Mouse (Mus musculus) limb, embryonic 10.5 days (tissue): ENCODE results near the gene Scyl2. TPM values are rescaled to one million over a fixed set of nuclear protein-coding genes. Genes with fewer than 3 reads are reported as not detected.

Experiments used
- DNase-seq: peaks from one replicate; pipeline ENCODE4 v3.0.0-alpha.2; 2017; ENCODE audit warnings: low spot score
- H3K27ac ChIP-seq: fragments of 300-500 bp; sonication (generic); 2 replicates; pipeline ENCODE4 v1.5.1; 2016; ENCODE audit warnings: mild to moderate bottlenecking
- H3K27me3 ChIP-seq: fragments of 300-500 bp; sonication (generic); 2 replicates; pipeline ENCODE4 v1.6.1; 2016; ENCODE audit warnings: low read depth, mild to moderate bottlenecking; ENCODE audit not compliant: poor library complexity, severe bottlenecking
- H3K36me3 ChIP-seq: fragments of 300-500 bp; sonication (generic); 2 replicates; pipeline ENCODE4 v1.6.1; 2016; ENCODE audit warnings: mild to moderate bottlenecking, moderate library complexity
- H3K4me1 ChIP-seq: fragments of 300-500 bp; sonication (generic); 2 replicates; pipeline ENCODE4 v1.6.1; 2016
- H3K4me3 ChIP-seq: fragments of 300-500 bp; sonication (generic); 2 replicates; pipeline ENCODE4 v1.5.1; 2016; ENCODE audit warnings: mild to moderate bottlenecking, moderate library complexity
- H3K9me3 ChIP-seq: fragments of 300-500 bp; sonication (generic); replicated peaks from 2 replicates; pipeline ENCODE4 v1.6.1; 2016; ENCODE audit warnings: mild to moderate bottlenecking
- WGBS: fragments of 180-500 bp; shearing (Covaris S2); methylation state at CpG from one replicate; pipeline ENCODE4 v1.1.7; 2016; 5-methylcytosine and 5-hydroxymethylcytosine counted together
- polyA plus RNA-seq: library from polyadenylated mRNA; unstranded; fragments of >200 nt; fragmentation: Nextera tagmentation; extraction: Ambion mirVana; gene quantifications from 2 replicates; pipeline ENCODE4 v1.2.1, GENCODE M21; 2016

Gene Scyl2
- polyA plus RNA-seq: 6.6 and 9.0 TPM in 2 replicates

- peaks cover 7% of the 10 kb centered on the region for H3K36me3 ChIP-seq
- no peaks in the 10 kb centered on the region for H3K9me3 ChIP-seq
- peak within 1 kb of the TSS; percentile 93 for H3K27ac ChIP-seq
- H3K4me3 ChIP-seq: peak within 1 kb of the TSS; percentile 100
- peaks cover 15% of the 10 kb centered on the region for H3K4me1 ChIP-seq
- 5% methylated on average over 31 of the region's 31 CpGs for WGBS
- no peaks in the 10 kb centered on the region for H3K27me3 ChIP-seq
- peak; percentile 95 for DNase-seq
These were observed at the start of gene Scyl2 for GRCm38 (mm10) chr10:89686139-89686808. TSS of gene Scyl2 (minus strand) at chr10:89686285.

GRCm38 (mm10) chr10:89732001-89732794 lies 46.1 kb upstream of the Scyl2 start, which contains the start of gene Actr6:
TSS of gene Actr6 (minus strand) at chr10:89732295.
- Histone ChIP-seq H3K4me1 (peaks cover 13% of the 10 kb centered on the region), H3K36me3 (peaks cover 8% of the 10 kb centered on the region), H3K27me3 (no peaks in the 10 kb centered on the region), H3K27ac (peak within 1 kb of the TSS; percentile 78), H3K9me3 (no peaks in the 10 kb centered on the region), H3K4me3 (peak within 1 kb of the TSS; percentile 71)
- peak; percentile 94 for DNase-seq
- whole genome bisulfite sequencing: 2% methylated on average over 49 of the region's 49 CpGs

- H3K4me3 ChIP-seq: peak overlapping the region; percentile 71
- H3K27me3 ChIP-seq: no peaks in the 10 kb centered on the region
- H3K4me1 ChIP-seq: peaks cover 13% of the 10 kb centered on the region
- H3K9me3 ChIP-seq: no peaks in the 10 kb centered on the region
- peaks cover 15% of the 10 kb centered on the region for H3K36me3 ChIP-seq
- 0 out of 2 replicates have a peak overlapping the region, but pooled peaks have one; percentile 78 for H3K27ac ChIP-seq
- 16% methylated on average over 5 of the region's 5 CpGs for WGBS
- no peak for DNase-seq
These were observed 45.3 kb upstream of the Scyl2 start for GRCm38 (mm10) chr10:89731341-89731740.

GRCm38 (mm10) chr10:89730386-89730785 lies 44.3 kb upstream of the Scyl2 start:
- 89% methylated on average over 6 of the region's 6 CpGs for WGBS
- no peak for DNase-seq
- Histone ChIP-seq H3K27ac (no peak overlapping the region), H3K36me3 (peaks cover 24% of the 10 kb centered on the region), H3K4me3 (no peak overlapping the region), H3K4me1 (peaks cover 13% of the 10 kb centered on the region), H3K27me3 (no peaks in the 10 kb centered on the region), H3K9me3 (no peaks in the 10 kb centered on the region)

- Histone ChIP-seq H3K9me3 (no peaks in the 10 kb centered on the region), H3K36me3 (peaks cover 60% of the 10 kb centered on the region), H3K4me1 (no peaks in the 10 kb centered on the region), H3K27me3 (no peaks in the 10 kb centered on the region), H3K27ac (no peak overlapping the region), H3K4me3 (no peak overlapping the region)
- DNase-seq: no peak
- 91% methylated on average over 14 of the region's 14 CpGs for WGBS
These were observed 36.4 kb upstream of the Scyl2 start for GRCm38 (mm10) chr10:89722247-89723195.

GRCm38 (mm10) chr10:89720796-89721195 lies 34.7 kb upstream of the Scyl2 start:
- WGBS: 91% methylated on average over 3 of the region's 3 CpGs
- H3K9me3 ChIP-seq: no peaks in the 10 kb centered on the region
- no peaks in the 10 kb centered on the region for H3K27me3 ChIP-seq
- H3K4me1 ChIP-seq: no peaks in the 10 kb centered on the region
- DNase-seq: no peak
- peaks cover 55% of the 10 kb centered on the region for H3K36me3 ChIP-seq
- H3K4me3 ChIP-seq: no peak overlapping the region
- no peak overlapping the region for H3K27ac ChIP-seq

GRCm38 (mm10) chr10:89720252-89720651 lies 34.2 kb upstream of the Scyl2 start:
- Histone ChIP-seq H3K27me3 (no peaks in the 10 kb centered on the region), H3K36me3 (peaks cover 56% of the 10 kb centered on the region), H3K4me3 (no peak overlapping the region), H3K27ac (no peak overlapping the region), H3K9me3 (no peaks in the 10 kb centered on the region), H3K4me1 (no peaks in the 10 kb centered on the region)
- no peak for DNase-seq

GRCm38 (mm10) chr10:89714910-89715309 lies 28.8 kb upstream of the Scyl2 start:
- H3K4me3 ChIP-seq: no peak overlapping the region
- DNase-seq: no peak
- H3K27me3 ChIP-seq: no peaks in the 10 kb centered on the region
- H3K9me3 ChIP-seq: no peaks in the 10 kb centered on the region
- H3K27ac ChIP-seq: no peak overlapping the region
- H3K4me1 ChIP-seq: no peaks in the 10 kb centered on the region
- peaks cover 59% of the 10 kb centered on the region for H3K36me3 ChIP-seq
- WGBS: 91% methylated on average over 10 of the region's 10 CpGs

- H3K27me3 ChIP-seq: no peaks in the 10 kb centered on the region
- H3K36me3 ChIP-seq: peaks cover 25% of the 10 kb centered on the region
- H3K9me3 ChIP-seq: no peaks in the 10 kb centered on the region
- 33% methylated on average over 10 of the region's 10 CpGs for WGBS
- peak; percentile 39 for DNase-seq
- H3K4me3 ChIP-seq: peak overlapping the region; percentile 5; the same call in 1 of the 2 replicates
- H3K27ac ChIP-seq: no peak overlapping the region
- peaks cover 8% of the 10 kb centered on the region; the same call in 1 of the 2 replicates for H3K4me1 ChIP-seq
These were observed 22.6 kb upstream of the Scyl2 start for GRCm38 (mm10) chr10:89708720-89709119.

- Histone ChIP-seq H3K4me3 (no peak overlapping the region), H3K9me3 (no peaks in the 10 kb centered on the region), H3K27me3 (no peaks in the 10 kb centered on the region), H3K36me3 (peaks cover 13% of the 10 kb centered on the region), H3K27ac (no peak overlapping the region), H3K4me1 (peaks cover 8% of the 10 kb centered on the region; the same call in 1 of the 2 replicates)
- WGBS: 85% methylated on average over 3 of the region's 3 CpGs
- DNase-seq: no peak
These were observed 21.3 kb upstream of the Scyl2 start for GRCm38 (mm10) chr10:89707397-89707796.

- Histone ChIP-seq H3K9me3 (no peaks in the 10 kb centered on the region), H3K27me3 (no peaks in the 10 kb centered on the region), H3K36me3 (no peaks in the 10 kb centered on the region), H3K4me1 (no peaks in the 10 kb centered on the region), H3K4me3 (no peak overlapping the region), H3K27ac (no peak overlapping the region)
- 54% methylated on average over 5 of the region's 5 CpGs for WGBS
- no peak for DNase-seq
These were observed 17.0 kb upstream of the Scyl2 start for GRCm38 (mm10) chr10:89703042-89703441.

GRCm38 (mm10) chr10:89697956-89698355 lies 11.9 kb upstream of the Scyl2 start:
- DNase-seq: no peak
- no peak overlapping the region for H3K27ac ChIP-seq
- WGBS: 97% methylated on average over 3 of the region's 3 CpGs
- no peaks in the 10 kb centered on the region for H3K9me3 ChIP-seq
- no peaks in the 10 kb centered on the region for H3K4me1 ChIP-seq
- H3K4me3 ChIP-seq: no peak overlapping the region
- H3K27me3 ChIP-seq: no peaks in the 10 kb centered on the region
- H3K36me3 ChIP-seq: no peaks in the 10 kb centered on the region
